Comparison of ENCODE assay signal across 14 mouse cellular contexts in genomic region chr6:55319585-55320551, GRCm38 (mm10). TPM values are rescaled to one million over a fixed set of nuclear protein-coding genes. Genes with fewer than 3 reads are reported as not detected.
DNase-seq lines count a peak whose midpoint lies in the region; ATAC-seq lines count a peak whose summit lies in the region.
"Had no signal": no experiment of that assay in that cellular context is flagged by ENCODE, and none has a peak within 500 bp of the region (broad histone marks: within the 10 kb centered on the region; RNA-seq: fewer than 3 reads in every experiment).

No protein-coding gene starts in this region.

- H3K9ac ChIP-seq in limb, embryonic 12.5 days (replicated peaks) = no peak overlapping the region
- H3K9ac ChIP-seq in embryonic facial prominence, embryonic 14.5 days (ENCODE audit: low read depth, low read length) = no peak overlapping the region
- H3K9ac ChIP-seq in heart, embryonic 13.5 days = no peak overlapping the region
- no peak overlapping the region for H3K9ac ChIP-seq in lung, embryonic 16.5 days (ENCODE audit: low read length)
- no peak overlapping the region for H3K9ac ChIP-seq in forebrain, embryonic 16.5 days (replicated peaks; ENCODE audit: low read depth, low read length)
- H3K9ac ChIP-seq: intestine, embryonic 15.5 days had no signal

- peaks cover 14% of the 10 kb centered on the region; the same call in 1 of the 2 replicates for H3K36me3 ChIP-seq in limb, embryonic 12.5 days
- 0 out of 2 replicates have a peak, but pooled peaks cover 8% of the 10 kb centered on the region for H3K36me3 ChIP-seq in limb, embryonic 10.5 days
- H3K36me3 ChIP-seq in embryonic facial prominence, embryonic 14.5 days (ENCODE audit: control insufficient read depth, insufficient read depth, low read length) = no peaks in the 10 kb centered on the region
- no peaks in the 10 kb centered on the region for H3K36me3 ChIP-seq in heart, embryonic 13.5 days
- no peaks in the 10 kb centered on the region for H3K36me3 ChIP-seq in lung, embryonic 16.5 days (ENCODE audit: control insufficient read depth, insufficient read depth, low read length)
- H3K36me3 ChIP-seq in forebrain, embryonic 16.5 days (ENCODE audit: control insufficient read depth, insufficient read depth) = no peaks in the 10 kb centered on the region; the same call in 1 of the 2 replicates
- H3K36me3 ChIP-seq: intestine, embryonic 15.5 days had no signal

- no peaks in the 10 kb centered on the region for H3K27me3 ChIP-seq in limb, embryonic 12.5 days
- H3K27me3 ChIP-seq in limb, embryonic 10.5 days (ENCODE audit: low read depth, poor library complexity, severe bottlenecking) = no peaks in the 10 kb centered on the region
- no peaks in the 10 kb centered on the region for H3K27me3 ChIP-seq in embryonic facial prominence, embryonic 14.5 days (replicated peaks; ENCODE audit: control insufficient read depth, insufficient read depth, low read length)
- H3K27me3 ChIP-seq in heart, embryonic 13.5 days (replicated peaks) = no peaks in the 10 kb centered on the region
- H3K27me3 ChIP-seq in lung, embryonic 16.5 days (ENCODE audit: control insufficient read depth, insufficient read depth, low read depth, low read length) = no peaks in the 10 kb centered on the region
- H3K27me3 ChIP-seq in forebrain, embryonic 16.5 days (replicated peaks; ENCODE audit: control insufficient read depth, insufficient read depth, low read length) = no peaks in the 10 kb centered on the region
- H3K27me3 ChIP-seq: intestine, embryonic 15.5 days had no signal

- WGBS in limb, embryonic 12.5 days = 60% methylated on average over 14 of the region's 14 CpGs
- 71% methylated on average over 14 of the region's 14 CpGs for WGBS in limb, embryonic 10.5 days
- WGBS in embryonic facial prominence, embryonic 14.5 days = 63% methylated on average over 14 of the region's 14 CpGs
- 56% methylated on average over 14 of the region's 14 CpGs for WGBS in heart, embryonic 13.5 days
- 37% methylated on average over 14 of the region's 14 CpGs for WGBS in lung, embryonic 16.5 days
- 73% methylated on average over 14 of the region's 14 CpGs for WGBS in forebrain, embryonic 16.5 days

- no peak for ATAC-seq in limb, embryonic 12.5 days (ENCODE audit: insufficient number of reproducible peaks, insufficient read depth, low FRiP score, low TSS enrichment, low read depth)
- peak; percentile 69 for ATAC-seq in embryonic facial prominence, embryonic 14.5 days (ENCODE audit: low read depth)
- ATAC-seq in heart, embryonic 13.5 days (ENCODE audit: extremely low read depth, insufficient number of reproducible peaks, low FRiP score, low TSS enrichment) = no peak; the same call in 1 of the 2 replicates
- ATAC-seq in lung, embryonic 16.5 days (ENCODE audit: low read depth) = peak; percentile 69
- ATAC-seq in forebrain, embryonic 16.5 days = no peak
- ATAC-seq: intestine, embryonic 15.5 days had no signal

- H3K9me3 ChIP-seq in limb, embryonic 12.5 days = no peaks in the 10 kb centered on the region
- no peaks in the 10 kb centered on the region for H3K9me3 ChIP-seq in limb, embryonic 10.5 days (replicated peaks)
- no peaks in the 10 kb centered on the region for H3K9me3 ChIP-seq in embryonic facial prominence, embryonic 14.5 days (ENCODE audit: control insufficient read depth, low read length)
- no peaks in the 10 kb centered on the region for H3K9me3 ChIP-seq in heart, embryonic 13.5 days
- H3K9me3 ChIP-seq in lung, embryonic 16.5 days (ENCODE audit: control insufficient read depth, low read length) = no peaks in the 10 kb centered on the region
- H3K9me3 ChIP-seq in forebrain, embryonic 16.5 days (ENCODE audit: control insufficient read depth, low read length) = no peaks in the 10 kb centered on the region
- H3K9me3 ChIP-seq: intestine, embryonic 15.5 days had no signal

- H3K4me2 ChIP-seq in limb, embryonic 12.5 days = no peak overlapping the region
- H3K4me2 ChIP-seq in embryonic facial prominence, embryonic 14.5 days (ENCODE audit: low read depth, low read length) = no peak overlapping the region
- no peak overlapping the region for H3K4me2 ChIP-seq in heart, embryonic 13.5 days
- H3K4me2 ChIP-seq in lung, embryonic 16.5 days (ENCODE audit: low read depth, low read length) = no peak overlapping the region; the same call in 1 of the 2 replicates
- H3K4me2 ChIP-seq in forebrain, embryonic 16.5 days (ENCODE audit: low read length) = no peak overlapping the region
- H3K4me2 ChIP-seq: intestine, embryonic 15.5 days had no signal

- H3K27ac ChIP-seq in limb, embryonic 12.5 days = 0 out of 2 replicates have a peak overlapping the region, but pooled peaks have one; percentile 31
- H3K27ac ChIP-seq in limb, embryonic 10.5 days = no peak overlapping the region
- peak overlapping the region; percentile 46; the same call in 1 of the 2 replicates for H3K27ac ChIP-seq in embryonic facial prominence, embryonic 14.5 days (replicated peaks; ENCODE audit: low read depth, low read length)
- peak overlapping the region; percentile 61 for H3K27ac ChIP-seq in heart, embryonic 13.5 days (replicated peaks)
- peak overlapping the region; percentile 40 for H3K27ac ChIP-seq in lung, embryonic 16.5 days (ENCODE audit: low read length)
- H3K27ac ChIP-seq in forebrain, embryonic 16.5 days (ENCODE audit: low read length) = no peak overlapping the region
- H3K27ac ChIP-seq: intestine, embryonic 15.5 days had no signal

- DNase-seq in limb, embryonic 10.5 days (ENCODE audit: low spot score) = no peak
- DNase-seq in embryonic facial prominence, embryonic 14.5 days (ENCODE audit: low spot score) = peak; percentile 72
- no peak for DNase-seq in adrenal gland, adult 2 months
- DNase-seq in kidney, postnatal 4 days = no peak
- DNase-seq: gastrocnemius, postnatal 14 days; left cerebral cortex, postnatal 4 days; right cerebral cortex, postnatal 4 days had no signal

- H3K4me1 ChIP-seq in limb, embryonic 12.5 days (replicated peaks) = peaks cover 9% of the 10 kb centered on the region; the same call in 1 of the 2 replicates
- peaks cover 18% of the 10 kb centered on the region; the same call in 1 of the 2 replicates for H3K4me1 ChIP-seq in limb, embryonic 10.5 days
- 0 out of 2 replicates have a peak, but pooled peaks cover 2% of the 10 kb centered on the region for H3K4me1 ChIP-seq in embryonic facial prominence, embryonic 14.5 days (ENCODE audit: control insufficient read depth, insufficient read depth, low read length)
- peaks cover 38% of the 10 kb centered on the region for H3K4me1 ChIP-seq in heart, embryonic 13.5 days
- H3K4me1 ChIP-seq in lung, embryonic 16.5 days (replicated peaks; ENCODE audit: control insufficient read depth, insufficient read depth, low read length) = peaks cover 25% of the 10 kb centered on the region
- no peaks in the 10 kb centered on the region; the same call in 1 of the 2 replicates for H3K4me1 ChIP-seq in forebrain, embryonic 16.5 days (replicated peaks; ENCODE audit: control insufficient read depth, insufficient read depth, low read length)

- H3K4me3 ChIP-seq in limb, embryonic 12.5 days (replicated peaks) = no peak overlapping the region
- no peak overlapping the region for H3K4me3 ChIP-seq in limb, embryonic 10.5 days
- H3K4me3 ChIP-seq in embryonic facial prominence, embryonic 14.5 days (ENCODE audit: low read depth, low read length) = no peak overlapping the region
- no peak overlapping the region for H3K4me3 ChIP-seq in heart, embryonic 13.5 days
- H3K4me3 ChIP-seq in lung, embryonic 16.5 days (ENCODE audit: low read length) = no peak overlapping the region
- H3K4me3 ChIP-seq in forebrain, embryonic 16.5 days (replicated peaks; ENCODE audit: low read length) = no peak overlapping the region
- H3K4me3 ChIP-seq: intestine, embryonic 15.5 days had no signal

RNA-seq across cellular contexts. Expression of gene Aqp1, which starts 16.4 kb away (rescaled TPM):
- 4.0 and 4.2 TPM in 2 replicates for polyA plus RNA-seq in limb, embryonic 12.5 days (2016; fragmentation: Nextera tagmentation; extraction: Ambion mirVana)
- 0.94 and 1.1 TPM in 2 replicates for polyA plus RNA-seq in limb, embryonic 10.5 days (2016; fragmentation: Nextera tagmentation; extraction: Ambion mirVana)
- polyA plus RNA-seq in embryonic facial prominence, embryonic 14.5 days (2014; fragmentation: Nextera tagmentation; extraction: Ambion mirVana) = 20.4 and 20.5 TPM in 2 replicates
- 26.9 and 27.4 TPM in 2 replicates for polyA plus RNA-seq in heart, embryonic 13.5 days (2015; fragmentation: Nextera tagmentation; extraction: Ambion mirVana)
- 70.5 and 84.9 TPM in 2 replicates for polyA plus RNA-seq in lung, embryonic 16.5 days (2015; fragmentation: Nextera tagmentation; extraction: Ambion mirVana)
- total RNA-seq in adrenal gland, adult 2 months (2021) = 10 to 100 TPM; 35.1 to 85.4 TPM
- 135 and 204 TPM in 2 replicates for polyA plus RNA-seq in adrenal gland, adult 2 months (2012; rRNA removed)
- polyA plus RNA-seq in forebrain, embryonic 16.5 days (2015; fragmentation: Nextera tagmentation; extraction: Ambion mirVana) = 6.4 and 9.0 TPM in 2 replicates

RNA-seq across cellular contexts. Expression of gene Ghrhr, which starts 56.2 kb away (rescaled TPM):
- polyA plus RNA-seq in limb, embryonic 12.5 days (2016; fragmentation: Nextera tagmentation; extraction: Ambion mirVana) = not detected in 2 replicates
- not detected in 2 replicates for polyA plus RNA-seq in limb, embryonic 10.5 days (2016; fragmentation: Nextera tagmentation; extraction: Ambion mirVana)
- not detected in 2 replicates for polyA plus RNA-seq in embryonic facial prominence, embryonic 14.5 days (2014; fragmentation: Nextera tagmentation; extraction: Ambion mirVana)
- not detected in 2 replicates for polyA plus RNA-seq in heart, embryonic 13.5 days (2015; fragmentation: Nextera tagmentation; extraction: Ambion mirVana)
- polyA plus RNA-seq in lung, embryonic 16.5 days (2015; fragmentation: Nextera tagmentation; extraction: Ambion mirVana) = 0.10 TPM in 1 of 2 replicates, not detected in the other
- total RNA-seq in adrenal gland, adult 2 months (2021) = not detected
- polyA plus RNA-seq in adrenal gland, adult 2 months (2012; rRNA removed) = not detected in 2 replicates
- not detected in 2 replicates for polyA plus RNA-seq in forebrain, embryonic 16.5 days (2015; fragmentation: Nextera tagmentation; extraction: Ambion mirVana)
- total RNA-seq: gastrocnemius, postnatal 14 days; layer of hippocampus, adult 18-20 months; left cerebral cortex, postnatal 4 days had no signal
- polyA plus RNA-seq: testis, adult 2 months had no signal

Comparison
In these comparisons a context has a peak if more than half of its experiments do, and no peak if none do; other contexts are left out.
1. H3K27ac ChIP-seq: peak in limb, embryonic 12.5 days (single experiment), embryonic facial prominence, embryonic 14.5 days (single experiment), heart, embryonic 13.5 days (single experiment) and lung, embryonic 16.5 days (single experiment); none in limb, embryonic 10.5 days (single experiment) and forebrain, embryonic 16.5 days (single experiment).
2. ATAC-seq: peak in embryonic facial prominence, embryonic 14.5 days (single experiment) and lung, embryonic 16.5 days (single experiment); none in limb, embryonic 12.5 days (single experiment), heart, embryonic 13.5 days (single experiment) and forebrain, embryonic 16.5 days (single experiment).